Mouse (Mus musculus): ENCODE results near the gene Ankfy1. TPM values are rescaled to one million over a fixed set of nuclear protein-coding genes. Genes with fewer than 3 reads are reported as not detected.
A peak's percentile ranks its signal among the peaks of the same experiment; 100 is the strongest.
"Not testable (repeated sequence)": the region's sequence is repeated elsewhere in the genome, so short reads cannot be mapped to it uniquely, and the experiment has no call there.

The Ankfy1 gene
- polyA plus RNA-seq, 1 experiment from 2014 or later: 14.1 TPM

- Histone ChIP-seq H3K27me3 (replicated peaks; ENCODE audit: control insufficient read depth, insufficient read depth, low read length) (no peaks in the 10 kb centered on the region), H3K9ac (ENCODE audit: low read depth, low read length) (no peak overlapping the region), H3K4me3 (ENCODE audit: low read length) (no peak overlapping the region), H3K36me3 (ENCODE audit: control insufficient read depth, insufficient read depth, low read length) (peaks cover 8% of the 10 kb centered on the region; the same call in 1 of the 2 replicates), H3K27ac (ENCODE audit: low read length) (no peak overlapping the region), H3K9me3 (ENCODE audit: control insufficient read depth, low read length) (no peaks in the 10 kb centered on the region), H3K4me2 (ENCODE audit: low read depth, low read length) (no peak overlapping the region), H3K4me1 (ENCODE audit: control insufficient read depth, insufficient read depth, low read length) (0 out of 2 replicates have a peak, but pooled peaks cover 5% of the 10 kb centered on the region)
- ATAC-seq: no peak
- 91% methylated on average over 3 of the region's 3 CpGs for WGBS
These were observed 80.5 kb downstream of the Ankfy1 start for GRCm38 (mm10) chr11:72770324-72770723.

- H3K9ac ChIP-seq (ENCODE audit: low read depth, low read length): no peak overlapping the region
- no peak overlapping the region for H3K4me3 ChIP-seq (ENCODE audit: low read length)
- 79% methylated on average over 5 of the region's 5 CpGs for WGBS
- no peaks in the 10 kb centered on the region for H3K27me3 ChIP-seq (replicated peaks; ENCODE audit: control insufficient read depth, insufficient read depth, low read length)
- no peaks in the 10 kb centered on the region for H3K9me3 ChIP-seq (ENCODE audit: control insufficient read depth, low read length)
- peaks cover 8% of the 10 kb centered on the region; the same call in 1 of the 2 replicates for H3K36me3 ChIP-seq (ENCODE audit: control insufficient read depth, insufficient read depth, low read length)
- H3K4me2 ChIP-seq (ENCODE audit: low read depth, low read length): no peak overlapping the region
- H3K27ac ChIP-seq (ENCODE audit: low read length): no peak overlapping the region
- no peak for ATAC-seq
- H3K4me1 ChIP-seq (ENCODE audit: control insufficient read depth, insufficient read depth, low read length): 0 out of 2 replicates have a peak, but pooled peaks cover 5% of the 10 kb centered on the region
These were observed 81.0 kb downstream of the Ankfy1 start for GRCm38 (mm10) chr11:72770816-72771215.

- Histone ChIP-seq H3K4me2 (ENCODE audit: low read depth, low read length) (no peak overlapping the region), H3K4me1 (ENCODE audit: control insufficient read depth, insufficient read depth, low read length) (0 out of 2 replicates have a peak, but pooled peaks cover 5% of the 10 kb centered on the region), H3K9ac (ENCODE audit: low read depth, low read length) (no peak overlapping the region), H3K27me3 (replicated peaks; ENCODE audit: control insufficient read depth, insufficient read depth, low read length) (no peaks in the 10 kb centered on the region), H3K36me3 (ENCODE audit: control insufficient read depth, insufficient read depth, low read length) (peaks cover 8% of the 10 kb centered on the region; the same call in 1 of the 2 replicates), H3K4me3 (ENCODE audit: low read length) (no peak overlapping the region), H3K9me3 (ENCODE audit: control insufficient read depth, low read length) (no peaks in the 10 kb centered on the region), H3K27ac (ENCODE audit: low read length) (no peak overlapping the region)
- peak; percentile 18; the same call in 1 of the 2 replicates for ATAC-seq
- 60% methylated on average over 4 of the region's 4 CpGs for WGBS
These were observed 81.7 kb downstream of the Ankfy1 start for GRCm38 (mm10) chr11:72771461-72771860.

GRCm38 (mm10) chr11:72772611-72773010, 82.8 kb downstream of the Ankfy1 start:
- not testable (repeated sequence) for H3K27me3 ChIP-seq (replicated peaks; ENCODE audit: control insufficient read depth, insufficient read depth, low read length); H3K4me1 ChIP-seq (ENCODE audit: control insufficient read depth, insufficient read depth, low read length); H3K4me3 ChIP-seq (ENCODE audit: low read length); H3K36me3 ChIP-seq (ENCODE audit: control insufficient read depth, insufficient read depth, low read length); H3K9me3 ChIP-seq (ENCODE audit: control insufficient read depth, low read length); H3K27ac ChIP-seq (ENCODE audit: low read length); H3K9ac ChIP-seq (ENCODE audit: low read depth, low read length); H3K4me2 ChIP-seq (ENCODE audit: low read depth, low read length); ATAC-seq
- 36% methylated on average over 1 of the region's 1 CpGs for WGBS

- H3K9ac ChIP-seq (ENCODE audit: low read depth, low read length): no peak overlapping the region
- H3K9me3 ChIP-seq (ENCODE audit: control insufficient read depth, low read length): no peaks in the 10 kb centered on the region
- no peaks in the 10 kb centered on the region for H3K27me3 ChIP-seq (replicated peaks; ENCODE audit: control insufficient read depth, insufficient read depth, low read length)
- no peak overlapping the region for H3K27ac ChIP-seq (ENCODE audit: low read length)
- H3K4me1 ChIP-seq (ENCODE audit: control insufficient read depth, insufficient read depth, low read length): no peaks in the 10 kb centered on the region
- peak; percentile 88 for ATAC-seq
- no peaks in the 10 kb centered on the region for H3K36me3 ChIP-seq (ENCODE audit: control insufficient read depth, insufficient read depth, low read length)
- no peak overlapping the region for H3K4me2 ChIP-seq (ENCODE audit: low read depth, low read length)
- no peak overlapping the region for H3K4me3 ChIP-seq (ENCODE audit: low read length)
These were observed 89.2 kb downstream of the Ankfy1 start for GRCm38 (mm10) chr11:72778957-72779356.

- Histone ChIP-seq H3K9me3 (ENCODE audit: control insufficient read depth, low read length) (no peaks in the 10 kb centered on the region), H3K36me3 (ENCODE audit: control insufficient read depth, insufficient read depth, low read length) (no peaks in the 10 kb centered on the region), H3K4me3 (ENCODE audit: low read length) (no peak overlapping the region), H3K9ac (ENCODE audit: low read depth, low read length) (no peak overlapping the region), H3K27ac (ENCODE audit: low read length) (no peak overlapping the region), H3K27me3 (replicated peaks; ENCODE audit: control insufficient read depth, insufficient read depth, low read length) (no peaks in the 10 kb centered on the region), H3K4me2 (ENCODE audit: low read depth, low read length) (no peak overlapping the region), H3K4me1 (ENCODE audit: control insufficient read depth, insufficient read depth, low read length) (no peaks in the 10 kb centered on the region)
- 67% methylated on average over 2 of the region's 2 CpGs for WGBS
- no peak for ATAC-seq
These were observed 92.3 kb downstream of the Ankfy1 start for GRCm38 (mm10) chr11:72782103-72782502.

GRCm38 (mm10) chr11:72782503-72782902, 92.7 kb downstream of the Ankfy1 start:
- Histone ChIP-seq H3K27ac (ENCODE audit: low read length) (no peak overlapping the region), H3K4me2 (ENCODE audit: low read depth, low read length) (no peak overlapping the region), H3K27me3 (replicated peaks; ENCODE audit: control insufficient read depth, insufficient read depth, low read length) (no peaks in the 10 kb centered on the region), H3K36me3 (ENCODE audit: control insufficient read depth, insufficient read depth, low read length) (no peaks in the 10 kb centered on the region), H3K4me3 (ENCODE audit: low read length) (no peak overlapping the region), H3K4me1 (ENCODE audit: control insufficient read depth, insufficient read depth, low read length) (no peaks in the 10 kb centered on the region), H3K9ac (ENCODE audit: low read depth, low read length) (no peak overlapping the region), H3K9me3 (ENCODE audit: control insufficient read depth, low read length) (no peaks in the 10 kb centered on the region)
- WGBS: 84% methylated on average over 3 of the region's 3 CpGs
- no peak for ATAC-seq

GRCm38 (mm10) chr11:72792033-72792432, 102.2 kb downstream of the Ankfy1 start:
- Histone ChIP-seq H3K9ac (ENCODE audit: low read depth, low read length) (no peak overlapping the region), H3K4me2 (ENCODE audit: low read depth, low read length) (no peak overlapping the region), H3K9me3 (ENCODE audit: control insufficient read depth, low read length) (no peaks in the 10 kb centered on the region), H3K36me3 (ENCODE audit: control insufficient read depth, insufficient read depth, low read length) (no peaks in the 10 kb centered on the region), H3K4me3 (ENCODE audit: low read length) (no peak overlapping the region), H3K4me1 (ENCODE audit: control insufficient read depth, insufficient read depth, low read length) (no peaks in the 10 kb centered on the region), H3K27me3 (replicated peaks; ENCODE audit: control insufficient read depth, insufficient read depth, low read length) (no peaks in the 10 kb centered on the region), H3K27ac (ENCODE audit: low read length) (no peak overlapping the region)
- ATAC-seq: no peak

GRCm38 (mm10) chr11:72795149-72795454, 105.3 kb downstream of the Ankfy1 start:
- Histone ChIP-seq H3K36me3 (ENCODE audit: control insufficient read depth, insufficient read depth, low read length) (no peaks in the 10 kb centered on the region), H3K9ac (ENCODE audit: low read depth, low read length) (peak overlapping the region; percentile 95), H3K4me1 (ENCODE audit: control insufficient read depth, insufficient read depth, low read length) (peaks cover 5% of the 10 kb centered on the region), H3K4me2 (ENCODE audit: low read depth, low read length) (peak overlapping the region; percentile 84), H3K4me3 (ENCODE audit: low read length) (peak overlapping the region; percentile 99), H3K27ac (ENCODE audit: low read length) (peak overlapping the region; percentile 81), H3K9me3 (ENCODE audit: control insufficient read depth, low read length) (no peaks in the 10 kb centered on the region), H3K27me3 (replicated peaks; ENCODE audit: control insufficient read depth, insufficient read depth, low read length) (no peaks in the 10 kb centered on the region)
- ATAC-seq: peak; percentile 26; the same call in 1 of the 2 replicates
- WGBS: 15% methylated on average over 14 of the region's 14 CpGs

Measured in intestine, embryonic 16.5 days (tissue).